Mouse (Mus musculus): ENCODE data around the gene Chdh. TPM values are rescaled to one million over a fixed set of nuclear protein-coding genes. Genes with fewer than 3 reads are reported as not detected.

The Chdh gene
- polyA plus RNA-seq, 1 experiment = not detected

- Histone ChIP-seq H3K4me3 (no peak overlapping the region), H3ac (ENCODE audit: control insufficient read depth, insufficient read length) (no peak overlapping the region), H3K79me2 (ENCODE audit: control insufficient read depth, insufficient read depth) (no peaks in the 10 kb centered on the region), H3K4me2 (ENCODE audit: low read depth) (no peak overlapping the region), H3K36me3 (ENCODE audit: control insufficient read depth, insufficient read depth) (no peaks in the 10 kb centered on the region), H3K27me3 (ENCODE audit: control insufficient read depth, insufficient read depth, insufficient read length) (peaks cover 14% of the 10 kb centered on the region)
- no peak for TF ChIP-seq POLR2AphosphoS2 (IDR thresholded peaks at IDR 0.05; ENCODE audit: insufficient read length, low read depth)
- no peak for TF ChIP-seq TCF12 (IDR thresholded peaks at IDR 0.05; ENCODE audit: insufficient read depth, poor library complexity, severe bottlenecking)
- TF ChIP-seq REST (IDR thresholded peaks at IDR 0.05; ENCODE audit: insufficient read depth, insufficient read length) = no peak
- TF ChIP-seq CEBPB (IDR thresholded peaks at IDR 0.05; ENCODE audit: insufficient read depth, poor library complexity, severe bottlenecking) = no peak
- TF ChIP-seq MAX (IDR thresholded peaks at IDR 0.05; ENCODE audit: low read depth) = no peak
- TF ChIP-seq POLR2A (IDR thresholded peaks at IDR 0.05; ENCODE audit: insufficient read length, low read depth) = no peak
- no peak for TF ChIP-seq SRF (IDR thresholded peaks at IDR 0.05; ENCODE audit: control insufficient read depth, insufficient read length, low read depth)
- TF ChIP-seq E2F4 (IDR thresholded peaks at IDR 0.05; ENCODE audit: insufficient read depth) = no peak
- TF ChIP-seq MYOD1 (IDR thresholded peaks at IDR 0.05; ENCODE audit: control insufficient read depth in 1 of 3, insufficient read length in 2 of 3, low read depth in 2 of 3) = no peak
- no peak for TF ChIP-seq USF1 (IDR thresholded peaks at IDR 0.05; ENCODE audit: low read depth)
- TF ChIP-seq MYOG (IDR thresholded peaks at IDR 0.05; ENCODE audit: control insufficient read depth in 1 of 3, insufficient read depth in 1 of 3, insufficient read length in 2 of 3, low read depth in 2 of 3) = no peak
- no peak for TF ChIP-seq TCF3 (IDR thresholded peaks at IDR 0.05; ENCODE audit: insufficient read length, low read depth)
Measured at GRCm38 (mm10) chr14:30022471-30022870, 13.6 kb downstream of the Chdh start.

- H3K4me3 ChIP-seq = no peak overlapping the region
- H3ac ChIP-seq (ENCODE audit: control insufficient read depth, insufficient read length) = no peak overlapping the region
Measured at GRCm38 (mm10) chr14:30024387-30024786, 15.6 kb downstream of the Chdh start.

GRCm38 (mm10) chr14:30027378-30027777, 18.6 kb downstream of the Chdh start:
- Histone ChIP-seq H3K4me3 (no peak overlapping the region), H3K4me2 (ENCODE audit: low read depth) (no peak overlapping the region), H3K79me2 (ENCODE audit: control insufficient read depth, insufficient read depth) (no peaks in the 10 kb centered on the region), H3K36me3 (ENCODE audit: control insufficient read depth, insufficient read depth) (no peaks in the 10 kb centered on the region), H3ac (ENCODE audit: control insufficient read depth, insufficient read length) (no peak overlapping the region), H3K27me3 (ENCODE audit: control insufficient read depth, insufficient read depth, insufficient read length) (no peaks in the 10 kb centered on the region)
- TF ChIP-seq POLR2AphosphoS2 (IDR thresholded peaks at IDR 0.05; ENCODE audit: insufficient read length, low read depth) (no peak), POLR2A (IDR thresholded peaks at IDR 0.05; ENCODE audit: insufficient read length, low read depth) (no peak), CEBPB (IDR thresholded peaks at IDR 0.05; ENCODE audit: insufficient read depth, poor library complexity, severe bottlenecking) (no peak), TCF3 (IDR thresholded peaks at IDR 0.05; ENCODE audit: insufficient read length, low read depth) (no peak), USF1 (IDR thresholded peaks at IDR 0.05; ENCODE audit: low read depth) (no peak), SRF (IDR thresholded peaks at IDR 0.05; ENCODE audit: control insufficient read depth, insufficient read length, low read depth) (no peak)

More at GRCm38 (mm10) chr14:30024387-30024786, 15.6 kb downstream of the Chdh start:
- peak overlapping the region; percentile 36 for H3K4me2 ChIP-seq (ENCODE audit: low read depth)
- H3K36me3 ChIP-seq (ENCODE audit: control insufficient read depth, insufficient read depth) = no peaks in the 10 kb centered on the region
- no peaks in the 10 kb centered on the region for H3K79me2 ChIP-seq (ENCODE audit: control insufficient read depth, insufficient read depth)
- TF ChIP-seq CEBPB (IDR thresholded peaks at IDR 0.05; ENCODE audit: insufficient read depth, poor library complexity, severe bottlenecking) (peak; percentile 38; the same call in 1 of the 2 replicates), MYOG (IDR thresholded peaks at IDR 0.05; ENCODE audit: control insufficient read depth in 1 of 3, insufficient read depth in 1 of 3, insufficient read length in 2 of 3, low read depth in 2 of 3) (no peak), USF1 (IDR thresholded peaks at IDR 0.05; ENCODE audit: low read depth) (no peak), TCF12 (IDR thresholded peaks at IDR 0.05; ENCODE audit: insufficient read depth, poor library complexity, severe bottlenecking) (no peak)
- peaks cover 14% of the 10 kb centered on the region for H3K27me3 ChIP-seq (ENCODE audit: control insufficient read depth, insufficient read depth, insufficient read length)

GRCm38 (mm10) chr14:30033405-30033804, 24.6 kb downstream of the Chdh start:
- TF ChIP-seq E2F4 (IDR thresholded peaks at IDR 0.05; ENCODE audit: insufficient read depth) = no peak
- no peak for TF ChIP-seq SRF (IDR thresholded peaks at IDR 0.05; ENCODE audit: control insufficient read depth, insufficient read length, low read depth)
- TF ChIP-seq REST (IDR thresholded peaks at IDR 0.05; ENCODE audit: insufficient read depth, insufficient read length) = no peak
- TF ChIP-seq CEBPB (IDR thresholded peaks at IDR 0.05; ENCODE audit: insufficient read depth, poor library complexity, severe bottlenecking) = no peak
- TF ChIP-seq TCF12 (IDR thresholded peaks at IDR 0.05; ENCODE audit: insufficient read depth, poor library complexity, severe bottlenecking) = no peak
- Histone ChIP-seq H3K79me2 (ENCODE audit: control insufficient read depth, insufficient read depth) (no peaks in the 10 kb centered on the region), H3ac (ENCODE audit: control insufficient read depth, insufficient read length) (no peak overlapping the region), H3K4me3 (no peak overlapping the region), H3K4me2 (ENCODE audit: low read depth) (no peak overlapping the region), H3K27me3 (ENCODE audit: control insufficient read depth, insufficient read depth, insufficient read length) (no peaks in the 10 kb centered on the region), H3K36me3 (ENCODE audit: control insufficient read depth, insufficient read depth) (no peaks in the 10 kb centered on the region)

- H3K4me3 ChIP-seq = no peak overlapping the region
- H3K27me3 ChIP-seq (ENCODE audit: control insufficient read depth, insufficient read depth, insufficient read length) = no peaks in the 10 kb centered on the region
- no peak overlapping the region for H3K4me2 ChIP-seq (ENCODE audit: low read depth)
- H3K79me2 ChIP-seq (ENCODE audit: control insufficient read depth, insufficient read depth) = no peaks in the 10 kb centered on the region
- TF ChIP-seq POLR2A (IDR thresholded peaks at IDR 0.05; ENCODE audit: insufficient read length, low read depth) (no peak), MAX (IDR thresholded peaks at IDR 0.05; ENCODE audit: low read depth) (no peak), MYOD1 (IDR thresholded peaks at IDR 0.05; ENCODE audit: control insufficient read depth in 1 of 3, insufficient read length in 2 of 3, low read depth in 2 of 3) (no peak), TCF12 (IDR thresholded peaks at IDR 0.05; ENCODE audit: insufficient read depth, poor library complexity, severe bottlenecking) (no peak), REST (IDR thresholded peaks at IDR 0.05; ENCODE audit: insufficient read depth, insufficient read length) (no peak), MYOG (IDR thresholded peaks at IDR 0.05; ENCODE audit: control insufficient read depth in 1 of 3, insufficient read depth in 1 of 3, insufficient read length in 2 of 3, low read depth in 2 of 3) (no peak), CEBPB (IDR thresholded peaks at IDR 0.05; ENCODE audit: insufficient read depth, poor library complexity, severe bottlenecking) (no peak), USF1 (IDR thresholded peaks at IDR 0.05; ENCODE audit: low read depth) (no peak), POLR2AphosphoS2 (IDR thresholded peaks at IDR 0.05; ENCODE audit: insufficient read length, low read depth) (no peak), E2F4 (IDR thresholded peaks at IDR 0.05; ENCODE audit: insufficient read depth) (no peak), SRF (IDR thresholded peaks at IDR 0.05; ENCODE audit: control insufficient read depth, insufficient read length, low read depth) (no peak)
- no peaks in the 10 kb centered on the region for H3K36me3 ChIP-seq (ENCODE audit: control insufficient read depth, insufficient read depth)
- no peak overlapping the region for H3ac ChIP-seq (ENCODE audit: control insufficient read depth, insufficient read length)
Measured at GRCm38 (mm10) chr14:30038431-30038830, 29.6 kb downstream of the Chdh start.

Measured in myocyte (in vitro differentiated cells).